Mouse (Mus musculus) megakaryocyte, embryonic 14.5 days (primary cell): ENCODE data around the gene Ptges3. TPM values are rescaled to one million over a fixed set of nuclear protein-coding genes. Genes with fewer than 3 reads are reported as not detected.
"Not testable (repeated sequence)": the region's sequence is repeated elsewhere in the genome, so short reads cannot be mapped to it uniquely, and the experiment has no call there.

ENCODE experiments used
- H3K27me3 ChIP-seq: replicated peaks from 2 replicates; pipeline ENCODE3; 2012; ENCODE audit warnings: inconsistent platforms
- H3K36me3 ChIP-seq: replicated peaks from 2 replicates; pipeline ENCODE3; 2012; ENCODE audit warnings: low read length, inconsistent platforms, mixed read lengths
- H3K4me1 ChIP-seq: 2 replicates; pipeline ENCODE4 v1.6.1; 2012; ENCODE audit warnings: inconsistent platforms
- H3K4me3 ChIP-seq: replicated peaks from 2 replicates; pipeline ENCODE3; 2012; ENCODE audit warnings: moderate library complexity, mild to moderate bottlenecking, inconsistent platforms
- H3K9me3 ChIP-seq: 2 replicates; pipeline ENCODE4 v1.6.1; 2012; ENCODE audit warnings: inconsistent platforms
- FLI1 ChIP-seq: IDR thresholded peaks from 2 replicates; pipeline ENCODE4 v1.6.1; 2012; ENCODE audit warnings: low read length, inconsistent platforms, mixed read lengths
- GATA1 ChIP-seq: IDR thresholded peaks from 3 replicates; pipeline ENCODE4 v1.6.1; 2012; ENCODE audit warnings: mixed read lengths, low read length, inconsistent platforms, borderline replicate concordance
- polyA plus RNA-seq: library from polyadenylated mRNA; stranded (reverse); fragments of >175 nt; gene quantifications from 2 replicates; pipeline ENCODE4 v1.2.3, GENCODE M21; 2012; ENCODE audit warnings: low replicate concordance; ENCODE audit not compliant: insufficient read depth

Ptges3 gene
- polyA plus RNA-seq, 1 experiment, result 96.2 TPM

GRCm38 (mm10) chr10:128081807-128082476 lies 23.2 kb downstream of the Ptges3 start:
- no peaks in the 10 kb centered on the region for H3K9me3 ChIP-seq
- peak overlapping the region; percentile 92 for H3K4me3 ChIP-seq
- TF ChIP-seq GATA1, result no peak
- H3K4me1 ChIP-seq, result peaks cover 52% of the 10 kb centered on the region
- H3K36me3 ChIP-seq, result peaks cover 43% of the 10 kb centered on the region
- no peaks in the 10 kb centered on the region for H3K27me3 ChIP-seq

DNA sequence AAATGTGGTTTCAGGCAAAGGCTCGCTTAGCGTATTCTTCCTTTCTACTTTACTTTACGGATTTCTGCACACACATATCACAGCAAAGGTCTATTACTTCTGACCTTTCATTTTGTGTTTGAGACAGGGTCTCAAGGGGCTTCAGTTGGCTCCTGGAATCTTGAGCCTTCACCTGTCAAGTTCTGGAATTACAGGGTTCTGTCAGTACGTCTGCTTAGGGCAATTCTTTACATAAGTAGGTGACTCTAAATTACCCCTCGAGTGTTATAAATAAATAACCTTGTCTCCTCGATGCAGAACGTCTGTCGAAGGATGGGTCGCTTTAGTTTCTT lies 23.7 kb downstream of the Ptges3 start:
- peaks cover 52% of the 10 kb centered on the region for H3K4me1 ChIP-seq
- H3K27me3 ChIP-seq, result no peaks in the 10 kb centered on the region
- no peak for TF ChIP-seq GATA1
- H3K4me3 ChIP-seq, result peak overlapping the region; percentile 92
- no peaks in the 10 kb centered on the region for H3K9me3 ChIP-seq
- H3K36me3 ChIP-seq, result peaks cover 42% of the 10 kb centered on the region

- no peak for TF ChIP-seq GATA1
- TF ChIP-seq FLI1, result no peak
- Histone ChIP-seq H3K36me3 (peaks cover 42% of the 10 kb centered on the region), H3K4me3 (peak within 1 kb of the TSS; percentile 92), H3K9me3 (no peaks in the 10 kb centered on the region), H3K4me1 (peaks cover 51% of the 10 kb centered on the region), H3K27me3 (no peaks in the 10 kb centered on the region)
These were observed 24.2 kb downstream of the Ptges3 start, which contains the start of gene Atp5b for GRCm38 (mm10) chr10:128082880-128083421. TSS of gene Atp5b (plus strand) at chr10:128083273.

- Histone ChIP-seq H3K4me3 (peak overlapping the region; percentile 92), H3K4me1 (peaks cover 56% of the 10 kb centered on the region), H3K36me3 (peaks cover 44% of the 10 kb centered on the region), H3K27me3 (no peaks in the 10 kb centered on the region), H3K9me3 (no peaks in the 10 kb centered on the region)
- TF ChIP-seq GATA1 (no peak), FLI1 (no peak)
These were observed 24.9 kb downstream of the Ptges3 start for GRCm38 (mm10) chr10:128083688-128084087.

- H3K9me3 ChIP-seq, result no peaks in the 10 kb centered on the region
- H3K36me3 ChIP-seq, result peaks cover 48% of the 10 kb centered on the region
- peaks cover 56% of the 10 kb centered on the region for H3K4me1 ChIP-seq
- H3K4me3 ChIP-seq, result peak overlapping the region; percentile 92
- TF ChIP-seq FLI1 (no peak), GATA1 (no peak)
- no peaks in the 10 kb centered on the region for H3K27me3 ChIP-seq
These were observed 25.4 kb downstream of the Ptges3 start for GRCm38 (mm10) chr10:128084160-128084559.

GRCm38 (mm10) chr10:128086391-128086790 lies 27.6 kb downstream of the Ptges3 start:
- Histone ChIP-seq H3K27me3 (no peaks in the 10 kb centered on the region), H3K4me1 (peaks cover 69% of the 10 kb centered on the region), H3K9me3 (no peaks in the 10 kb centered on the region), H3K4me3 (no peak overlapping the region), H3K36me3 (peaks cover 62% of the 10 kb centered on the region)
- no peak for TF ChIP-seq FLI1

DNA sequence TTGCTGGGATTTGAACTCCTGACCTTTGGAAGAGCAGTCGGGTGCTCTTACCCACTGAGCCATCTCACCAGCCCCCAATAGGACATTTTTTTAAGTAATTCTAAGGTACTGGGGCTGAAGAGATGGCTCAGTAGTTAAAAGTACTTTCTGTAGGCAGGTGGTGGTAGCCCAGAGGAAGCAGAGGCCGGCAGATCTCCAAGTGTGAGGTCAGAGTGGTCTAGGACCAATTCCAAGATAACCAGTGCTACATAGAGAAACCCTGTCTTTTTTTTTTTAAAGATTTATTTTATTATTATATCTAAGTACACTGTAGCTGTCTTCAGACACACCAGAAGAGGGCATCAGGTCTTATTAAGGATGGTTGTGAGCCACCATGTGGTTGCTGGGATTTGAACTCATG lies 28.5 kb downstream of the Ptges3 start:
- Histone ChIP-seq H3K4me1 (peaks cover 69% of the 10 kb centered on the region), H3K36me3 (peaks cover 62% of the 10 kb centered on the region)
- not testable (repeated sequence) for H3K9me3 ChIP-seq, H3K27me3 ChIP-seq, H3K4me3 ChIP-seq

DNA sequence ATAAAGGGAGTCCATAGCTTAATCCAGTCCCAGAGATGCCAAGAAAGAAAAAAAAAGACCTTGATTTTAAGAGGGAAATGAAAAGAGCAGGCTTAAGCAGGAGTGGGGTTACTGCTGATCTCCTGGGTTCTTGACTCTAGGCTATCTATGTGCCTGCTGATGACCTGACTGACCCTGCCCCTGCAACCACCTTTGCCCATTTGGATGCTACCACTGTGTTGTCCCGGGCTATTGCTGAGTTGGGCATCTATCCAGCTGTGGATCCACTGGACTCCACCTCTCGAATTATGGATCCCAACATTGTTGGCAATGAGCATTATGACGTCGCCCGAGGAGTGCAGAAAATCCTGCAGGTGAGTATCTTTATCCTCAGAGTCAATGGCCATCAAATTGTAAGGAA lies 29.4 kb downstream of the Ptges3 start:
- Histone ChIP-seq H3K9me3 (no peaks in the 10 kb centered on the region), H3K4me1 (peaks cover 70% of the 10 kb centered on the region), H3K36me3 (peaks cover 62% of the 10 kb centered on the region), H3K27me3 (no peaks in the 10 kb centered on the region), H3K4me3 (no peak overlapping the region)
- TF ChIP-seq GATA1 (no peak), FLI1 (no peak)

DNA sequence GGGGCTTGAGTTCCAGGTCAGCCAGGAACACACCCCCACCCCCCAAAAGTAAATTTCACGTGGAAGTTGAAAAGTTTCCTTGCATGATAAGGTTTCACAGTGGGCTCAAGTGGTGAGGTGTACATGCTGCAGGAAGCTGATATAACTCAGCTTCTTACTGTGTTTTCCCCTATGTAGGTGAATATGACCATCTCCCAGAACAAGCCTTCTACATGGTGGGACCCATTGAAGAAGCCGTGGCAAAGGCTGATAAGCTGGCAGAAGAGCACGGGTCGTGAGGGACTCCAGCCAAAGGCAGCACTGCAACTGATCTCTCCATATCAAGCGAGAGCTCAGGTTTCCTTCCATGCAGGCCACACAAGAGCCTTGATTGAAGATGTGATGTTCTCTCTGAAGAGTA lies 31.1 kb downstream of the Ptges3 start:
- peaks cover 77% of the 10 kb centered on the region for H3K4me1 ChIP-seq
- TF ChIP-seq GATA1, result no peak
- no peak for TF ChIP-seq FLI1
- no peak overlapping the region for H3K4me3 ChIP-seq
- no peaks in the 10 kb centered on the region for H3K9me3 ChIP-seq
- peaks cover 56% of the 10 kb centered on the region for H3K36me3 ChIP-seq
- no peaks in the 10 kb centered on the region for H3K27me3 ChIP-seq

DNA sequence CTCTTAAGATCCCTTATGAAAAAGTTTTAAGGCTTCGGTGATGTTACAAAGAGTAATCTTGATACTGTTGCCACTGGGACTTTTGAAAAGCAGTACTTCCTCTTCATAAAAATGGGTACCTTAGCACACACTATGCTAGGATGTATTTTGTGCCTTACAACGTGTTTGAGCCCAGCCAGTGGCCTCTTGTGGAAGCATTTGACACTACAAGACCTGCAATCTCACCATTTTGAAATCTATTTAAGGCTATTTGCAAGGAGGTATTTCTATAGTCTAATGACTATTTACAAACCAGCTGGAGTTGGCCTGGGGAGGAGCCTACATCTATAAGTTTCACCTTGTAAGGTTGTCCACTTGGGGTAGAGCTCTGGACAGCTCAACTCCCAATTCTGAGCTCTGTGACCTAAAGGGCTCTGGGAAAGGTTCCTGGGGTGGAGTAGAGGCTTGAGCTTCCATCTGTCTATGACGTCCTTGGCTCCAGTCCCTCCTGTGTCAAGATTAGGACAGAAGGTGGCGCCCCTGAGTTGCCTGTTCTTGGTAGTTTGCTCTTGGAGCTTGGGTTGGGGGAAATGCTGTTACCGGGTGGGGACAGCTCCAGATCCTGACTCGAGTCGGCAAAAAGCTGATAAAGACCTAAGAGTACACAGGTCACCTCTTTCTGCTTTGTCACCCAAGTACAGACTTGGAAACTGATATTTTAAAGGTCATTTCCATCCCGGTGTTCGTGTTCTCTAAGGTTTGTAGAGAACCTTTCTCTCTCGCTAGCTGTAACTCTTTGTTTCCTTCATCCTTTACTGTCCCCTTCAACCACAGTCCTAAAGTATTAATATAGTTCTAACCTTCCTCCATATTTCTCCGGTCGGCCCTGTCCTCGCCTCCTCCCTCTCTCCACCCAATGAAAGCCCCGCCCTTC lies 32.2 kb downstream of the Ptges3 start:
- peak overlapping the region; percentile 96 for H3K4me3 ChIP-seq
- H3K27me3 ChIP-seq, result no peaks in the 10 kb centered on the region
- no peaks in the 10 kb centered on the region for H3K9me3 ChIP-seq
- TF ChIP-seq GATA1, result no peak
- no peak for TF ChIP-seq FLI1
- H3K4me1 ChIP-seq, result peaks cover 77% of the 10 kb centered on the region
- H3K36me3 ChIP-seq, result peaks cover 45% of the 10 kb centered on the region
